Mouse (Mus musculus): ENCODE data around the gene Trip12.

DNA sequence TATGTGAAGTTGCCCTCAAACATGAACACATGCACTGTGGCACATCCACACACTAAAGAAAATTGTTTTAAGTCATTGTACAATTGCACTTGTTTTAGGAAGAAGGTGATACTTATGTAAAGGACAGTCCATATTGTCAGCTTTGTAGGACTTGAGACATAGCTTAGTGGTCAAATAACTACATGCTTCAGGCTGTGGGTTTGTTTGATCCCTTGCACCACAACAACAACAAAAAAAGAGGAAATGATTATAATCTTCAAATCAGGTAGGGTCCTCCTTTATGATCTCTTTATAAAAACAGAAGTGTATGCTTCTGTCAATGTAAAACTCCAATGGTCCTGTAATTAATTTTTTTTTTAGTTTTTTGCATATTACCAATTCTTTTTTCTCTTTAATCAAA lies 41.1 kb downstream of the Trip12 start:
- TF ChIP-seq CTCF (IDR thresholded peaks at IDR 0.05; ENCODE audit: borderline replicate concordance, extremely low read depth, insufficient read depth, insufficient read length): no peak
- no peak for TF ChIP-seq POLR2A (IDR thresholded peaks at IDR 0.05; ENCODE audit: borderline replicate concordance, extremely low read depth, insufficient read depth, insufficient read length, poor library complexity, severe bottlenecking)
